Mouse (Mus musculus): ENCODE results near the gene Spata18.

Gene Spata18

GRCm38 (mm10) chr5:73725981-73726380, 74.8 kb downstream of the Spata18 start:
- no peak for DNase-seq

- DNase-seq: no peak
Observed at GRCm38 (mm10) chr5:73728651-73729050, 77.5 kb downstream of the Spata18 start.
